Mouse (Mus musculus): ENCODE data around the gene Zpbp2. TPM values are rescaled to one million over a fixed set of nuclear protein-coding genes. Genes with fewer than 3 reads are reported as not detected.

The Zpbp2 gene
- polyA plus RNA-seq, 1 experiment from 2014 or later, result 0.10 TPM

- under 1% methylated on average over 22 of the region's 22 CpGs for whole genome bisulfite sequencing
- peak overlapping the region; percentile 88 for H3K4me2 ChIP-seq (replicated peaks)
- peak; percentile 51 for ATAC-seq (replicated peaks)
- peak overlapping the region; percentile 85 for H3K27ac ChIP-seq (replicated peaks)
- H3K9me3 ChIP-seq, result no peaks in the 10 kb centered on the region
- no peaks in the 10 kb centered on the region for H3K27me3 ChIP-seq
- peak overlapping the region; percentile 95 for H3K9ac ChIP-seq (replicated peaks)
- peaks cover 17% of the 10 kb centered on the region for H3K36me3 ChIP-seq
- H3K4me1 ChIP-seq, result peaks cover 40% of the 10 kb centered on the region
- H3K4me3 ChIP-seq, result peak overlapping the region; percentile 92
These were observed 35.4 kb downstream of the Zpbp2 start for GRCm38 (mm10) chr11:98586087-98586891.

DNA sequence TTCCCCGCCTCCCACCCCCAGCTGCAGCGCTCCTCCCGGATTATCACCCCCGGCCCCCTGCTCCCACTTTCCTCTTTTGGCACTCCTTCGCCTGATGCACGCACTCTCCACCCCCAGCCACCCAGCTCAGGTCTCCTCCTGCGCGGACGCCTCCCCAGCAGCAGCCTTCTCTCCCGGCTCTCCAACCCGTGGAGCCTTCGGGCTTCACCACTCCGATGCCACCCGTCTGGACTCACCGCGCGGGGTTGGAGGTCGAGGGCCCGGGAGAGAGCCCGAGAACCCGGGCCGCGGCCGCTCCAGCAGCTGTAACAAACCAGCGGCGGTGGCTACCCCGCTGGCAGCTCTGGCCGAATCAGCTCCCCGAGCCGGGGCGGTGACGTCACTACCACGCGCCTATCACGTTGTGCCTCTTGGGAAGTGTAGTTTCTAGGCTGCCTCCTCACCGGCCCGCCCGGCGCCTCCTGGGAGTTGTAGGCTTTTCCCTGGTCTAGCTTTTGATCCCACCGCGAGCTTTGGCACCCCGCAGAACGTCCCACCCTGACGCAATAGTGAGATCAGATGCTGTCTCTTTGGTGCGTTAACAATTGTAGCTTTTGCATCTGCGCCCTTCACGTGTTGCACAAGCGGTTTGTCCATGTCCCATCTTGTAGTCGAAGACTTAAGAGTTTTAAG, 36.1 kb downstream of the Zpbp2 start, which contains the start of gene Ormdl3:
Gene Ormdl3, minus strand, starts transcription at position 477 of the 672 bp plus-strand sequence.
- Histone ChIP-seq H3K9me3 (no peaks in the 10 kb centered on the region), H3K27me3 (no peaks in the 10 kb centered on the region), H3K4me3 (peak within 1 kb of the TSS; percentile 92), H3K27ac (replicated peaks) (peak within 1 kb of the TSS; percentile 85), H3K4me2 (replicated peaks) (peak within 1 kb of the TSS; percentile 88), H3K4me1 (peaks cover 40% of the 10 kb centered on the region), H3K9ac (replicated peaks) (peak within 1 kb of the TSS; percentile 95), H3K36me3 (peaks cover 13% of the 10 kb centered on the region)
- 0% methylated on average over 49 of the region's 49 CpGs for WGBS
- ATAC-seq (replicated peaks), result peak; percentile 97

DNA sequence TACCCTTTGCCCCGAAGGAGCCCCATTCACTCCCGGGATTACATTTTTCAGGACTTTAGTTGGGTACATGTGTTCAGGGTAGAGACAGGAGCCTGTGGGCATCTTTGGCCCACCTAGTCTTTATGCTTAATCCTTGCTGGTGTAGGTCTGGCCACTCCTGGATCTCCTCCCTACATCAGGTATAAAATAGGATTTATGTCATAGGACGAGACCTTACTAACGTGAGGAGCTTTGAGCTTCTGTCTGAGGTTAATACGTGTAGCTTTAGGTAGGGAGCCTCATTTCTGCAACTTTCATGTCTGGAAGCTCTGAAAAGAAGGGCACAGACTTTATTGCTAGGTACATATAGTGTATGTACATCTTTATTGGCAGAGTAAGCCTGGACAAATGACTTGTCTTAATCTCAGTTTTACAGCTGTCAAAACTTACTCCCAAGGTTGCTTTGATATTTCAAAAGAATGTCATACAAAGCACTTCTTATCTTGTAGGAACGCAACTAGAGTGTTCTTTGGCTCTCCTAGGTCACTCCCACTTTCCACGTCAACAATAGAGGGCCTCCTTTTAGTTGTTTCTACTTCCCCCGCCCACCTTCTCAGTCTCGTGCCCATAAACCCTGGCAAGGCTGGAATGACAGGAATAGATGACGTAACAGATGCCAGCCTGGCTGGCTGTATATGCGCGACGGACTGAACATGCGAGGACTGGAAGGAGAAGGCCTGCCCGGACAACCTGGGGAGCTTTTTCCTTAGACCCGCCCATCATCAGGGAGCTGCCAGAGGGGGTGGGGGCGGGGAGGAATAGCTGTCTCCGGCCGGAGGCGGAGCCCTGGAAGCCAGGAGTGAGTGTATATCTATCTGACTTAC, 37.0 kb downstream of the Zpbp2 start:
- H3K4me1 ChIP-seq, result peaks cover 40% of the 10 kb centered on the region
- peak; percentile 17; the same call in 1 of the 2 replicates for ATAC-seq (replicated peaks)
- 4% methylated on average over 20 of the region's 20 CpGs for WGBS
- H3K36me3 ChIP-seq, result peaks cover 7% of the 10 kb centered on the region
- H3K4me2 ChIP-seq (replicated peaks), result peak overlapping the region; percentile 88
- H3K4me3 ChIP-seq, result peak overlapping the region; percentile 92
- no peaks in the 10 kb centered on the region for H3K27me3 ChIP-seq
- H3K9me3 ChIP-seq, result no peaks in the 10 kb centered on the region
- peak overlapping the region; percentile 85 for H3K27ac ChIP-seq (replicated peaks)
- H3K9ac ChIP-seq (replicated peaks), result peak overlapping the region; percentile 95

GRCm38 (mm10) chr11:98588833-98589281, 38.0 kb downstream of the Zpbp2 start:
- H3K4me2 ChIP-seq (replicated peaks), result peak overlapping the region; percentile 88; the same call in 1 of the 2 replicates
- H3K27ac ChIP-seq (replicated peaks), result no peak overlapping the region
- no peak for ATAC-seq (replicated peaks)
- no peak overlapping the region for H3K4me3 ChIP-seq
- 66% methylated on average over 6 of the region's 6 CpGs for WGBS
- peaks cover 40% of the 10 kb centered on the region for H3K4me1 ChIP-seq
- H3K36me3 ChIP-seq, result no peaks in the 10 kb centered on the region
- H3K27me3 ChIP-seq, result no peaks in the 10 kb centered on the region
- H3K9me3 ChIP-seq, result no peaks in the 10 kb centered on the region
- H3K9ac ChIP-seq (replicated peaks), result no peak overlapping the region

DNA sequence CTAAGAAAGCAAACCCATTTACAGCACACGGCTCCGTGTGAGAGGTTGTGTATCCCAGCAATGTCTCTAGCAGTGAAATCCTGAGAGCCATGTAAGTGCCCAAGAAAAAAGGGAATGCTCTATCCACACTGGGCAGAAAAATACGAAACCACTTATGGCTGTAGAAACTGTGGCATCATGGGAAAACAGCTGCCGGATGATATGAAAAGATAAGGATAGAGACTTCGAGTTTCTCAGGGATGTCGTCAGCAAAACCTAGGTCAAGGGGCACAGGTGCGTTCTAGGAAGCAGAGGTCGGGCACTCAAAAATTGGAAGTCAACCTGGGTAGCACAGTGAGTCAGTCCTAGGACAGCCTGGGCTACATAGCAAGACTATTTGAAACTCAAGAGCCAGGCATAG, 38.4 kb downstream of the Zpbp2 start:
- Histone ChIP-seq H3K4me3 (no peak overlapping the region), H3K36me3 (no peaks in the 10 kb centered on the region), H3K27ac (replicated peaks) (no peak overlapping the region), H3K9ac (replicated peaks) (no peak overlapping the region), H3K4me2 (replicated peaks) (no peak overlapping the region), H3K4me1 (peaks cover 39% of the 10 kb centered on the region), H3K9me3 (no peaks in the 10 kb centered on the region), H3K27me3 (no peaks in the 10 kb centered on the region)
- no peak for ATAC-seq (replicated peaks)
- 87% methylated on average over 8 of the region's 8 CpGs for WGBS

GRCm38 (mm10) chr11:98590548-98591445, 39.9 kb downstream of the Zpbp2 start:
- no peak overlapping the region for H3K4me3 ChIP-seq
- WGBS, result 70% methylated on average over 19 of the region's 19 CpGs
- no peaks in the 10 kb centered on the region for H3K36me3 ChIP-seq
- no peak overlapping the region for H3K27ac ChIP-seq (replicated peaks)
- no peak overlapping the region for H3K4me2 ChIP-seq (replicated peaks)
- peaks cover 24% of the 10 kb centered on the region for H3K4me1 ChIP-seq
- no peak for ATAC-seq (replicated peaks)
- H3K9ac ChIP-seq (replicated peaks), result no peak overlapping the region
- H3K9me3 ChIP-seq, result no peaks in the 10 kb centered on the region
- H3K27me3 ChIP-seq, result no peaks in the 10 kb centered on the region

- H3K27ac ChIP-seq (replicated peaks), result no peak overlapping the region
- no peak overlapping the region for H3K4me3 ChIP-seq
- peaks cover 4% of the 10 kb centered on the region; the same call in 1 of the 2 replicates for H3K27me3 ChIP-seq
- WGBS, result 79% methylated on average over 6 of the region's 6 CpGs
- no peak overlapping the region for H3K9ac ChIP-seq (replicated peaks)
- no peak overlapping the region for H3K4me2 ChIP-seq (replicated peaks)
- H3K36me3 ChIP-seq, result no peaks in the 10 kb centered on the region
- peaks cover 8% of the 10 kb centered on the region for H3K4me1 ChIP-seq
- ATAC-seq (replicated peaks), result no peak
- no peaks in the 10 kb centered on the region for H3K9me3 ChIP-seq
These were observed 44.1 kb downstream of the Zpbp2 start for GRCm38 (mm10) chr11:98595021-98595420.

- H3K9ac ChIP-seq (replicated peaks), result no peak overlapping the region
- H3K9me3 ChIP-seq, result no peaks in the 10 kb centered on the region
- no peak for ATAC-seq (replicated peaks)
- 84% methylated on average over 10 of the region's 10 CpGs for WGBS
- peaks cover 8% of the 10 kb centered on the region for H3K4me1 ChIP-seq
- H3K27me3 ChIP-seq, result peaks cover 4% of the 10 kb centered on the region; the same call in 1 of the 2 replicates
- no peak overlapping the region for H3K4me2 ChIP-seq (replicated peaks)
- H3K36me3 ChIP-seq, result no peaks in the 10 kb centered on the region
- H3K27ac ChIP-seq (replicated peaks), result no peak overlapping the region
- H3K4me3 ChIP-seq, result no peak overlapping the region
These were observed 44.6 kb downstream of the Zpbp2 start for GRCm38 (mm10) chr11:98595473-98595872.

DNA sequence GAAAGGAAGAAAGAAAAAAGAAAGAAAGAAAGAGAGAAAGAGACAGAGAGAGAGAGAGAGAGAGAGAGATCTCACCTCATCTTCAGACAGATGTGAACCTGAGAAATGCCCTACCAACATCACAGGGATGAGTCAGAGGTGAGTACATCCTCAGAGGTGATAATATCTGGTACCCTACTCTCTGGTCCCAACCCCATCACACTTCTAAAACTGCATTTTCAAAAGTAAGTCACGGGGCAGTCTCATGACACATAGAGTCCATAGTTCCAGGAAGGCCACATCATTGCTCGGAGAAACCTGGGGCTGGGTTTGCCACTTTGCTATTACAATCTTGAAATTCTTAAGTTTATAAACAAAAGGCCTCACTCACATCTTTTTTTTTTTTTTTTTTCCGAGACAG, 45.1 kb downstream of the Zpbp2 start:
- Histone ChIP-seq H3K4me3 (no peak overlapping the region), H3K4me2 (replicated peaks) (no peak overlapping the region), H3K9me3 (no peaks in the 10 kb centered on the region), H3K4me1 (peaks cover 8% of the 10 kb centered on the region), H3K27me3 (peaks cover 4% of the 10 kb centered on the region; the same call in 1 of the 2 replicates), H3K27ac (replicated peaks) (no peak overlapping the region), H3K36me3 (no peaks in the 10 kb centered on the region), H3K9ac (replicated peaks) (no peak overlapping the region)
- WGBS, result 87% methylated on average over 3 of the region's 3 CpGs
- ATAC-seq (replicated peaks), result no peak

DNA sequence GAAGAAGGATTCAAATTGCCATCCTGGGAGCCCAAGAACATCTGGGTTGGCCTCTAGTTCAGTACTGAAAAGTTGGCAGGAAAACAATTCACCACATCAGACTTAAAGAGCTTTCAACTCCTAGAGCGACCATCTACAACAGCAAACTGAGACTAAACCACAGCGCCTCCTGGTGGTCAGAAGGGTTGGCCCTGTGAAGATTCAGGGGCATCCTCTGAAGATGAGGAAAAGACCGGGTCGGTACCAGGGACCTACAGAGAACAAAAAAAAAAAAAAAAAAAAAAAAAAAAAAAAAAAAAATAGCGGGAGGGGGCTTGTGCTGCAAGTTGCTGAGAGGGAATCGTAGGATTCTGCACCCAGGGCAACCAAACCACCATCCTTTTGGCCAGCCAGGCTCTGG, 46.5 kb downstream of the Zpbp2 start:
- H3K36me3 ChIP-seq, result no peaks in the 10 kb centered on the region
- no peak overlapping the region for H3K4me3 ChIP-seq
- ATAC-seq (replicated peaks), result no peak
- WGBS, result 38% methylated on average over 5 of the region's 6 CpGs
- no peak overlapping the region for H3K9ac ChIP-seq (replicated peaks)
- peaks cover 12% of the 10 kb centered on the region for H3K4me1 ChIP-seq
- H3K4me2 ChIP-seq (replicated peaks), result no peak overlapping the region
- H3K27me3 ChIP-seq, result peaks cover 4% of the 10 kb centered on the region; the same call in 1 of the 2 replicates
- H3K9me3 ChIP-seq, result no peaks in the 10 kb centered on the region
- no peak overlapping the region for H3K27ac ChIP-seq (replicated peaks)

DNA sequence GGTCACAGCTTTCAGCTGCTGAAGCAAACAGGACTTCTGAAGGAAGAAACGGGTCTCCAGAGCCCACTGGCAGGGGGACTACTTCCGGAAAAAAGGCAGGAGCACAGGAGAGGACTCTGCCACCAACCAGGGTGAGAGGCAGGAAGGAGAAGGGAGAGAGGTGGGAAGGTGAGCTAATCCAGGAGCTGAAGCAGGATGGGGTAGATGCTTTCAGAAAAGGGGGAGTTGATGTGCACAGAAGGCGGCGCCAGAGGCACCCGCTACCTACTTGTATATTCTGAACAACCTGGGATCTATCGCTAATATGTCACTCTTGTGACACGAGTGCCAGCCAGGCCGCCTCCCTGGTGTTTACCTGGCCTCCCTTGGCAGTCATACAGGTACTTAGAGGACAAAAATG, 47.1 kb downstream of the Zpbp2 start, which contains the start of gene Lrrc3c:
Gene Lrrc3c, plus strand, starts transcription at position 301 of the 400 bp plus-strand sequence.
- no peak for ATAC-seq (replicated peaks)
- H3K27me3 ChIP-seq, result peaks cover 4% of the 10 kb centered on the region; the same call in 1 of the 2 replicates
- H3K4me1 ChIP-seq, result peaks cover 12% of the 10 kb centered on the region
- H3K36me3 ChIP-seq, result no peaks in the 10 kb centered on the region
- 89% methylated on average over 8 of the region's 8 CpGs for WGBS
- peak within 1 kb of the TSS; percentile 31; the same call in 1 of the 2 replicates for H3K4me2 ChIP-seq (replicated peaks)
- no peak within 1 kb of the TSS for H3K9ac ChIP-seq (replicated peaks)
- no peak within 1 kb of the TSS for H3K27ac ChIP-seq (replicated peaks)
- H3K4me3 ChIP-seq, result no peak within 1 kb of the TSS
- no peaks in the 10 kb centered on the region for H3K9me3 ChIP-seq

All from forebrain, embryonic 15.5 days (tissue).